Mouse (Mus musculus): ENCODE measurements around the gene Ifnz. TPM values are rescaled to one million over a fixed set of nuclear protein-coding genes. Genes with fewer than 3 reads are reported as not detected.
"Not testable (repeated sequence)": the region's sequence is repeated elsewhere in the genome, so short reads cannot be mapped to it uniquely, and the experiment has no call there.

Gene Ifnz
- 0.08 TPM in 1 of 2 replicates, not detected in the other for polyA plus RNA-seq (2012; rRNA removed)

DNA sequence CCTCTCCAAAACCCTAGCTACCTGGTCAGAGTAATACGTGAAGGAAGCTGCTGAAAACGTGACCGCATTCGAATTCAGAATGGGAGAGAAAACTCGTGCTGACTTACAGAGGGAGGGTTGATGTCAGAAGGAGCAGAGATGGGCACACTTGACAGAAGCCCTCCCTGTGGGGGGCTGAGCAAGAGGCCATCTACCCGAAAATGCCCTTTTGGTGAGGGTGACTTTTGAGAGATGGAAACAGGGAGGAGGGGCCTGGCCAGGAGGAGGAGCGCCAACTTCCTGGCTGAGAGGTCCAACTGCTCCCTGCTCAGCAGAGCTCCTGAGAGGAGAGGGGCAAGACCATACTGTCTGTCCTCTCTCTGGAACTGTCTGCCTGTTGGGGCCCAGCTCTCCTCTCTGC, at the start of gene Ifnz:
TSS of gene Ifnz (plus strand) at position 301 of the 400 bp plus-strand sequence.
- not testable (repeated sequence) for H3K36me3 ChIP-seq (ENCODE audit: control insufficient read depth, insufficient read depth, low read length); DNase-seq; H3K4me1 ChIP-seq (ENCODE audit: control insufficient read depth, insufficient read depth, low read length); H3K27me3 ChIP-seq (replicated peaks; ENCODE audit: control insufficient read depth, insufficient read depth, low read length)
- Histone ChIP-seq H3K4me3 (ENCODE audit: insufficient read depth, low read depth, low read length) (0 out of 2 replicates have a peak within 1 kb of the TSS, but pooled peaks have one; percentile 15), H3K27ac (ENCODE audit: insufficient read depth, low read depth, low read length) (0 out of 2 replicates have a peak within 1 kb of the TSS, but pooled peaks have one; percentile 20)
- 16% methylated on average over 5 of the region's 7 CpGs for WGBS

- no peaks in the 10 kb centered on the region for H3K36me3 ChIP-seq (ENCODE audit: control insufficient read depth, insufficient read depth, low read length)
- peak; percentile 74 for DNase-seq
- TF ChIP-seq POLR2A (IDR thresholded peaks at IDR 0.05; ENCODE audit: low read depth, low read length), result no peak
- peak; percentile 90 for TF ChIP-seq CTCF (conservative IDR thresholded peaks at IDR 0.05; ENCODE audit: insufficient read depth, insufficient read length, low read depth, low read length)
- H3K27ac ChIP-seq (ENCODE audit: insufficient read depth, low read depth, low read length), result no peak overlapping the region
- no peak overlapping the region for H3K4me3 ChIP-seq (ENCODE audit: insufficient read depth, low read depth, low read length)
- no peaks in the 10 kb centered on the region for H3K27me3 ChIP-seq (replicated peaks; ENCODE audit: control insufficient read depth, insufficient read depth, low read length)
- WGBS, result 0% methylated on average over 2 of the region's 2 CpGs
- H3K4me1 ChIP-seq (ENCODE audit: control insufficient read depth, insufficient read depth, low read length), result no peaks in the 10 kb centered on the region
Measured at GRCm38 (mm10) chr4:88738480-88738879, 43.5 kb upstream of the Ifnz start.

- Histone ChIP-seq H3K27me3 (replicated peaks; ENCODE audit: control insufficient read depth, insufficient read depth, low read length) (no peaks in the 10 kb centered on the region), H3K4me1 (ENCODE audit: control insufficient read depth, insufficient read depth, low read length) (no peaks in the 10 kb centered on the region), H3K36me3 (ENCODE audit: control insufficient read depth, insufficient read depth, low read length) (no peaks in the 10 kb centered on the region), H3K27ac (ENCODE audit: insufficient read depth, low read depth, low read length) (no peak overlapping the region), H3K4me3 (ENCODE audit: insufficient read depth, low read depth, low read length) (no peak overlapping the region)
- no peak for DNase-seq
- WGBS, result 90% methylated on average over 6 of the region's 6 CpGs
- TF ChIP-seq CTCF (conservative IDR thresholded peaks at IDR 0.05; ENCODE audit: insufficient read depth, insufficient read length, low read depth, low read length) (no peak), POLR2A (IDR thresholded peaks at IDR 0.05; ENCODE audit: low read depth, low read length) (no peak)
Measured at GRCm38 (mm10) chr4:88739036-88739435, 42.9 kb upstream of the Ifnz start.

- no peak for TF ChIP-seq CTCF (conservative IDR thresholded peaks at IDR 0.05; ENCODE audit: insufficient read depth, insufficient read length, low read depth, low read length)
- Histone ChIP-seq H3K4me1 (ENCODE audit: control insufficient read depth, insufficient read depth, low read length) (no peaks in the 10 kb centered on the region), H3K4me3 (ENCODE audit: insufficient read depth, low read depth, low read length) (no peak overlapping the region), H3K27ac (ENCODE audit: insufficient read depth, low read depth, low read length) (no peak overlapping the region), H3K27me3 (replicated peaks; ENCODE audit: control insufficient read depth, insufficient read depth, low read length) (no peaks in the 10 kb centered on the region), H3K36me3 (ENCODE audit: control insufficient read depth, insufficient read depth, low read length) (no peaks in the 10 kb centered on the region)
- WGBS, result 87% methylated on average over 4 of the region's 4 CpGs
- DNase-seq, result no peak
Measured at GRCm38 (mm10) chr4:88741426-88741825, 40.5 kb upstream of the Ifnz start.

DNA sequence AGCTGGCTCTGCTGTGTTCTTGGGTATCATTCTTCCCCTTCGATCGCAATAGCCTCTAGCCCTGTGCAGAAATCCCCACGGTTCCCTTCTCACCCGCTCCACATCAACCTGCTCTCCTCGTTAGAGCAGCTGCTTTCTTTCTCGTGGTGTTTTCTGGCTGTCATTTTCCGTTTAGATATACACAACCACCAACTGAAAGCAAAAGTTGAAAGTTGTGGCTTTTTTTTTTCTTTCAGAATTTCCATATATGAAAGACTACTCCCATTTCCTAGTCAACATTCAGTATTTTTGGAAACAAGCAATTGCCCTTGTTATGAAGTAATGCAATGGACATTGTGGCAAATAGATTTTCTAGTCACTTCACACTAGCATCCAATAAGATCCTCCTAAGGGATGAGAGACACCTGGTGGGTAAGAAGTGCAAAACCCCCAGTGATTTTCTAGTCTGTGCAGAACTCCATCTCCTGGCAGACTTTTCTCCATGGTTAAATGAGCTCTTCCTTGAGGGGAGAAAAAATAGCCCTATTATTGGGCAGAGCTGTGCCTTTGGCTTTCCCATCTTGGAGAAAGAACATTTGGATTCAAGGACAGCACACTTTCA, 39.1 kb upstream of the Ifnz start:
- 69% methylated on average over 7 of the region's 7 CpGs for WGBS

DNA sequence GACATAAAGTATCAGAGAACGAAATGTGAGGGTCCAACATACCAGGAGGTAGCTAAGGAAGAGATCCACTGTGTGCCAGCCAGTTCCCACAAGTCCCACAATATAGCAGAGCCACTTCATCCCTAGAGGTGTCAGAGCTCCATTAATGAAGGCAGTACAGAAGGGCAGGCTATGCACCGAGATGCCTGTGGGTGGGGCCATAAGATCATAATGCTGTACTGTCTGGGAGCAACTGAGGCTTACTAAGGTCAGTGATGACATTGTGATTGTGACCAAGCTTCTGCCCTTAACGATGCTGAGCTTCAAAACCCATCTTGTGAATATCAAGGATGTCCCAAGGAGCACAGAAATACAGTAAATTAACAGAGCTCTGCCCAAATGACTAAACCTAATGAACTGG, 37.7 kb upstream of the Ifnz start:
- no peaks in the 10 kb centered on the region for H3K36me3 ChIP-seq (ENCODE audit: control insufficient read depth, insufficient read depth, low read length)
- no peak overlapping the region for H3K27ac ChIP-seq (ENCODE audit: insufficient read depth, low read depth, low read length)
- H3K27me3 ChIP-seq (replicated peaks; ENCODE audit: control insufficient read depth, insufficient read depth, low read length), result no peaks in the 10 kb centered on the region
- DNase-seq, result no peak
- H3K4me1 ChIP-seq (ENCODE audit: control insufficient read depth, insufficient read depth, low read length), result no peaks in the 10 kb centered on the region
- TF ChIP-seq POLR2A (IDR thresholded peaks at IDR 0.05; ENCODE audit: low read depth, low read length), result no peak
- peak; percentile 42 for TF ChIP-seq CTCF (conservative IDR thresholded peaks at IDR 0.05; ENCODE audit: insufficient read depth, insufficient read length, low read depth, low read length)
- WGBS, result 61% methylated on average over 3 of the region's 3 CpGs
- H3K4me3 ChIP-seq (ENCODE audit: insufficient read depth, low read depth, low read length), result no peak overlapping the region

More for the DNA sequence above, 39.1 kb upstream of the Ifnz start:
- no peak for TF ChIP-seq POLR2A (IDR thresholded peaks at IDR 0.05; ENCODE audit: low read depth, low read length)
- no peak for TF ChIP-seq CTCF (conservative IDR thresholded peaks at IDR 0.05; ENCODE audit: insufficient read depth, insufficient read length, low read depth, low read length)
- no peak for DNase-seq
- Histone ChIP-seq H3K27me3 (replicated peaks; ENCODE audit: control insufficient read depth, insufficient read depth, low read length) (no peaks in the 10 kb centered on the region), H3K4me3 (ENCODE audit: insufficient read depth, low read depth, low read length) (no peak overlapping the region), H3K36me3 (ENCODE audit: control insufficient read depth, insufficient read depth, low read length) (no peaks in the 10 kb centered on the region), H3K27ac (ENCODE audit: insufficient read depth, low read depth, low read length) (no peak overlapping the region), H3K4me1 (ENCODE audit: control insufficient read depth, insufficient read depth, low read length) (no peaks in the 10 kb centered on the region)

GRCm38 (mm10) chr4:88749926-88750325, 32.0 kb upstream of the Ifnz start:
- no peaks in the 10 kb centered on the region for H3K4me1 ChIP-seq (ENCODE audit: control insufficient read depth, insufficient read depth, low read length)
- no peaks in the 10 kb centered on the region for H3K27me3 ChIP-seq (replicated peaks; ENCODE audit: control insufficient read depth, insufficient read depth, low read length)
- no peak for DNase-seq
- 67% methylated on average over 6 of the region's 6 CpGs for WGBS
- TF ChIP-seq POLR2A (IDR thresholded peaks at IDR 0.05; ENCODE audit: low read depth, low read length) (no peak), CTCF (conservative IDR thresholded peaks at IDR 0.05; ENCODE audit: insufficient read depth, insufficient read length, low read depth, low read length) (no peak)
- no peak overlapping the region for H3K27ac ChIP-seq (ENCODE audit: insufficient read depth, low read depth, low read length)
- H3K36me3 ChIP-seq (ENCODE audit: control insufficient read depth, insufficient read depth, low read length), result no peaks in the 10 kb centered on the region
- no peak overlapping the region for H3K4me3 ChIP-seq (ENCODE audit: insufficient read depth, low read depth, low read length)

DNA sequence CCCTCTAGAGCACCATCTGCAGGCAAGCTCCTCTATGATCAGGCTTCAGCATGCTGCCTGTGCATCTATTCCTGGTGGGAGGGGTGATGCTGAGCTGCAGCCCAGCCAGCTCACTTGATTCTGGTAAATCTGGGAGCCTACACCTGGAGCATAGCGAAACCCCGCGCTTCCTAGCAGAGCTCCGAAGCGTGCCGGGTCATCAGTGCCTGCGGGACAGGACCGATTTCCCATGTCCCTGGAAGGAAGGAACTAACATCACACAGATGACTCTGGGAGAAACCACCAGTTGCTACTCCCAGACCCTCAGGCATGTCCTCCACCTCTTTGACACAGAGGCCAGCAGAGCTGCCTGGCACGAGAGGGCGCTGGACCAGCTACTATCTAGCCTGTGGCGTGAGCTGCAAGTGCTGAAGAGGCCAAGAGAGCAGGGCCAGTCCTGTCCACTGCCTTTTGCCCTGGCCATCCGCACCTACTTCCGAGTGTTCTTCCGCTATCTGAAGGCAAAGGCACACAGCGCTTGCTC, 27.1 kb upstream of the Ifnz start, which contains the start of gene Gm13271:
TSS of gene Gm13271 (plus strand) at position 51 of the 523 bp plus-strand sequence.
- H3K4me3 ChIP-seq (ENCODE audit: insufficient read depth, low read depth, low read length); H3K36me3 ChIP-seq (ENCODE audit: control insufficient read depth, insufficient read depth, low read length); H3K4me1 ChIP-seq (ENCODE audit: control insufficient read depth, insufficient read depth, low read length); H3K27ac ChIP-seq (ENCODE audit: insufficient read depth, low read depth, low read length); H3K27me3 ChIP-seq (replicated peaks; ENCODE audit: control insufficient read depth, insufficient read depth, low read length): not testable (repeated sequence)
- peak; percentile 55 for DNase-seq
- 87% methylated on average over 15 of the region's 15 CpGs for WGBS

- DNase-seq; H3K27me3 ChIP-seq (replicated peaks; ENCODE audit: control insufficient read depth, insufficient read depth, low read length); H3K36me3 ChIP-seq (ENCODE audit: control insufficient read depth, insufficient read depth, low read length); H3K4me1 ChIP-seq (ENCODE audit: control insufficient read depth, insufficient read depth, low read length): not testable (repeated sequence)
- Histone ChIP-seq H3K27ac (ENCODE audit: insufficient read depth, low read depth, low read length) (peak overlapping the region; percentile 96), H3K4me3 (ENCODE audit: insufficient read depth, low read depth, low read length) (peak overlapping the region; percentile 97)
- 8% methylated on average over 28 of the region's 31 CpGs for WGBS
Measured at GRCm38 (mm10) chr4:88756581-88757513, 25.1 kb upstream of the Ifnz start.

Measured in kidney, adult 2 months (tissue).